Mouse (Mus musculus): ENCODE results near the gene Olfr917.

Gene Olfr917

DNA sequence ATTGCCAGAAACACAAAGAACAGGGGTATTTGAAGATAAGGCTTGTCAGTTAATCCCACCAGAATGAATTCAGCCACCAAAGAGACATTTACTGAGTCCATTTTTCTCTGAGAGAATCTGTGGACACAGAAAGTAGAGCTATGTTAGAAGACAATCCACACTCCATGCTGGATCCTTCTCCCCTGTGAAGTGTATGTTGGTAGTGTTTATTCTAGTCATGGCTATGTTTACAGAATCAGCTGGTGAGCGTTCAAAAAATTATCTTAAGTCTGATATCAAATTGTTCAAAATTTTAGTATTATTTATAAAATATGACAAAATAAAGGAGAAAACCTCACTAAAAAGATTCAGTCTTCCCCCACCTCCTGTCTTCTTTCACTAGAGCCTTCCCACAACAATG is at the start of gene Olfr917:
Olfr917 (minus strand) TSS at position 101 of the 400 bp plus-strand sequence.
- CTCF ChIA-PET = no interaction called here

DNA sequence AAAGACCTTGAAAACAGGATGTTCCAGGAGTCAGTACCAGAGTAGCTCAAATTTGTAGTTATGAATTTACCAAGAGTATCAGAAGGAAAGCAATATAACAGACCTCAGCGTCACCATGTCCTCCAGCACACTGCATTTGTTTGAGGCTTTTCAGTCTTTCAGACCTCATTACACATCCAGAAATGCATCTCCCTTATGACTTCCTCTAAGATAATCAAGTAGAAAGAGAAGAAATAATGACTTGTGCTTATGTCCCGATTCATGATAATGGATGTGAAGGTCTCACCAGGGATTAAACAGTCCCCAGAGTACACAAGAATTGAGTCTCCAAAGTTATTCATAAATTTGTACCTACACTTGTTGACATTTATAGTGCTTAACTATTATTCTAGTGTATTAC is 8.9 kb upstream of the Olfr917 start, which contains the start of gene Olfr918:
Olfr918 (minus strand) TSS at position 101 of the 400 bp plus-strand sequence.
- CTCF ChIA-PET = no interaction called here

GRCm38 (mm10) chr9:38672887-38673286 is 7.2 kb upstream of the Olfr917 start:
- CTCF ChIA-PET = no interaction called here

DNA sequence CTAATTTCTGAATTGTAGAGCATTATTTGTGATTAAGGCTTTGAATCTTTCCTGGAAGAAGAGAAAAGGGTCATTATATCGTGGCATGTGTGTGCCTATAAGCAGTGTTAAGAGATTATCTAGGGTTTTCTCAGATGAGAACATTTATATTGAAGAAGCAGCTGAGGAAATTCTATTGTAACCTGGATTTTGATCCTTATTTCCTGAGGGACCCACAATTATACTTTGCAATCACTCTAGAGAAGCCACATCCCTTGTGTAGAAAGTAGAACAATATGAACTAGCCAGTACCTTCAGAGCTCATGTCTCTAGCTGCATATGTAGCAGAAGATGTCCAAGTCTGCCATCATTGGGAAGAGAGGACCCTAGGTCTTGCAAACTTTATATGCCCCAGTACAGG is 5.9 kb downstream of the Olfr917 start, which contains the start of gene Olfr916:
Olfr916 (minus strand) TSS at position 101 of the 400 bp plus-strand sequence.
- CTCF ChIA-PET = no interaction called here

- CTCF ChIA-PET = no interaction called here
Observed at GRCm38 (mm10) chr9:38632406-38632805, 33.2 kb downstream of the Olfr917 start.
